Mouse (Mus musculus) lung, postnatal 25 days (tissue): Measurements from ENCODE around the gene Accs.

Source experiments
- DNase-seq: peaks from one replicate; pipeline ENCODE4 v3.0.0; 2022; ENCODE audit warnings: low spot score

Gene Accs

DNA sequence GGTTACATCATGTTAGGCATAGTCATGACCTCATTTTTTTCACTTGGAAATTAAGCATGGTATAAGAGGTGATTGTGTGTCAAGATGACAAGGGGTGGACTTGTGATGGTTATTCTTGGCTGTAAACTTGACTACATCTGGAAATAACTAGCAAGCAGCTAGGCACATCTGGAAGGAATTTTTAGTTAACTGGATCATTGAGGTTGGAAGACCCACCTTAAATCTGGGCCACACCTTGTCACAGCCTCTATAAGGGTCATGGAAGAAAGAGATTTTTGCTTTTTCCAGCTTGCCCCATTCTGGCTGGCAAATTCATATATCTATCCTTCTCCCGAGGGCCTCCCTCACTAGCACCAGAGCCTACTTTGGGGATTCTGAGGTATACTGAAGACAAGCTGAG lies 1.6 kb upstream of the Accs start:
- no peak for DNase-seq

DNA sequence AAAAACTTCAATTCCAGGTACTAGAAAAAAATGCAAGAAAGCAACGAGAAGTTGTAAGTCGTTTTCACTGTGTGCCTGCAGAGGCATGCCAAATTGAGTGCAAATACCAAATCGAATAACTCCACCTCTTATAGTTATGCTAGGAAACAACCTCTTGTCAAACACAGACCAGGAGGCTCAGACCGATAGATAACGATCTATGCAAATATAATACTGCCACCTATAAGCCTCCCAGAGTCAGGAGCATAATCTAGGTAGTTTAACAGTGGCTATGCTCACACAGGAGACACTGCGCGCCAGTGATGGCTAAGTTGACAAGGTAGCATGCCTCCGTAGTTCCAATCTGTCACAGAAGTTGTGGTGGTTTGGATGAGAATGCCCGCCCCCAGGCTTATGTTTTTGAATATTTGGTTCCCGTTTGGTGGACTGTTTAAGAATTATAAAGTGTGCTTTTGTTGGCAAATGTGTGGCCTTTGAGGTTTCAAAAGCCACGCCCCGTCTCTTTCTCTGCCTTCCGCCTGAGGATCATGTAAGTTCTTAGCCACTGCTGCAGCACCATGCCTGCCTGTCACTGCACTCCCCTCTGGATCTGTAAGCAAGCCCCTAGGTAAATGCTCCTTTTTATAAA lies 688 bp upstream of the Accs start:
- DNase-seq = no peak

DNA sequence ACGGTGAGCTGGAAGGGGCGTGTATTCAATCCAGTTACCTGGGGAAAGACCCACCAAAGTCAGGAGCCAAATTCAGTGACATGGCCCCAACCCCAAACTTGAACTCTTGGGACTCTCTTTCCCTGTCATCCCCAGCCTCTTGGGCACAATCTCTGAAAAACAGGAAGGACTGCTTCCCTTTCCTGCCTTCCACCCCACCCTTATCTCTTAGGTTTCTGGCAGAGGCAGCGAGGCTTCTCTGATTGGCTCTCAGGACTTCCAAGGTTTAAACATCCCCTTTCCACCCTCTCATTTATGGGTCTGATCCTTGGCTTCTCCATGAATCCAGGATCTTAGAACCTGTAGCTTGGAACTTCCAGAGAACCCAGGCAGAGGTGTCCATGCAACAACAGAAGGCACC lies 8.4 kb downstream of the Accs start:
- DNase-seq = no peak

DNA sequence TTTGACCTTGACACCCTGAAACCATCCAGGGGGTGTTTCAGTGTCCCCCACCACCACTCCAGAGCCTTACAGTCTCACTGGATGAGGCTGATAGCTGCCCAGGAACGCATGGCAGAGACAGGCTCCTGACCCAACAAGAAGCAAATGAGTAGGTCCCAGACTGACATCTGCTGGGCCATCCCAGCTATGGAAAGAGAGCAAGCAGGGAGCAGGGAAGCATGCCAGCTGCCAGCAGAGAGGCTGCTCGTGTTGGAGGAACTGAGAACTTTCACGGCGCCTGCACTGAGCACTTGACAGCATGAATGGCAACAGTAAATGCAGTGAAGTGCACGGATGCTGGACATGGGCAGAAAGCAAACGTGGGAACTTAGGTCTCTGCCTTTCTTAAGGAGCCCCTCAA lies 9.6 kb downstream of the Accs start:
- no peak for DNase-seq

DNA sequence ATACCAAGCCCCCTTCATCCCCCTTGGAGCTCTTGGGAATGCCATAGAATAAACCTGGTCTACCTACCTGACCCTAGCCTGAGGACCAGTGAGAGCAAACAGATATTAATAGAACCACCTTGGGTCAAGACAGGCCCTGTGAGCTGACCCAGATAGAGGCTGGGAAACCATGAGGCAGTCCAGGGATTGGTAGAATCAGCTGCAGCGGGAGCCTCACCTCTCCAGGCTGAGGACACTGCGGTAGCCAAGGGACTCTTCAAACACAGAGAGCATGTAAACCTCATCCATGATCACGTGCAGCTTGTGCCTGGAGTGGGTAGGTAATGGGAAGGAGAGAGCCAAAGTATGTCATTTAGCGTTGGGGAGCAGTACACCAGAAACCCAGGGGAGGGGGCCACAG lies 10.8 kb downstream of the Accs start:
- DNase-seq = no peak

DNA sequence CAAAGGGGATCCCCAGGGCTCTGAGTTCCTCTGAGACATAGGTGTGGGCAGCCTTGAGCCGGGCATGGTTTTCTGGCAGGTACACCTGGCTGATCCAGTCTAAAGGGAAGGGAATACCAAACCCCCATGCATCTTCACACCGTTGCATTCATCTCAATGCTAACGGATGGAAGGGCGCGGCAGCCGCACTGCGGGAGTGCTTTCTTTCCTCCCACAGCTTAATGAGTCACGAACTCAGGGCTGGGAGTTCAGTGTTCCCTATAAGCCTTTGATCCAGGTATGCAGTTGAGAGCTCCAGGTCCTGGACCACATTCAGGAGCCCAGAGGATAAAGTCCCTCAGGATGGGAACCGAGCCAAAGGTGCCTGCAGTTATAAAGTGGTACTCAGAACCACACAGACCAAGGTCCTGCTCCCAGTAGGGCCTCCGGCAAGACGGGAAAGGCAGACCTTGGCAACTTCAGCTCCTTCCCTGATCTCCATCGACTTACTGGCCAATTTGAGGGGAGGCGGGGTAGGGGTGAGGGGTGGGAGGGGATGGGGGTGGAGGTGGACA lies 13.4 kb downstream of the Accs start:
- no peak for DNase-seq

DNA sequence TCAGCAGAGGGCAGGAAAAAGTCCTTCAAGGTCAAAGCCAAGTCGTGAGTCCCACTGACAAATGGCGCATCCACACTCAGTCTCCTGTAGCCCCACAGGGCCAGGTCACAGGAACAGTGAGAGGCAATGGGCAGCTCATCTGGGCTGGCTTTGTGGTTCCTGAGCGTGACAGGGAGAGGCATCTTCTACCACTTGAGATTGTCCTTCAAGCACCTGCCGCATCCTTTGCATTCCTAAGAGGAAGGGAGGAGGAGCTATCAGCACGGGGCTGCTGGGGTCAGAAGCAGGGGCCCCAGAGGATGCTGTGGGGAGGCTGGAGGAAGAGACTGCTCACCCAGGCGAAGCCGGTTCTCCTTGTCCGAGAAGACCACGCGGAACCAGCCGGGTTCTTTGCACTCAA lies 14.1 kb downstream of the Accs start:
- DNase-seq = no peak

DNA sequence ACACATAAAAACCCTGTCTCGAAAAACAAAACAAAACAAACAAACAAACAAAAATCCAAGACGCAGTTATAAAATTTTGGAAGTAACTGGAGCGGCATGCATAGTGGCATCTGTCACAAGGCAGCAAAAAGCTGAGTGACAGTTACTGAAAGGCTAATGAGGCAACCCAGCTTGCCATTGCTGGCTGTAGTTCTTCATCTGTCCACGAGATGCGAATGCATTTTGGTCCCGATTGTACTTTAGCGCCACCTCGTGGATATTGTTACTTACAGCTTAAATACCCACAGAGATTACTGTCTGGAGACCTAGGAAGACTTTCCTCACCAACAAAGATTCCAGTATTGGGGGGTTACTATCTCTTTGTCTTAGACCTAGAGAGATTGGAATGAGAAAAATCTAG lies 26.2 kb downstream of the Accs start:
- DNase-seq = peak; percentile 88

DNA sequence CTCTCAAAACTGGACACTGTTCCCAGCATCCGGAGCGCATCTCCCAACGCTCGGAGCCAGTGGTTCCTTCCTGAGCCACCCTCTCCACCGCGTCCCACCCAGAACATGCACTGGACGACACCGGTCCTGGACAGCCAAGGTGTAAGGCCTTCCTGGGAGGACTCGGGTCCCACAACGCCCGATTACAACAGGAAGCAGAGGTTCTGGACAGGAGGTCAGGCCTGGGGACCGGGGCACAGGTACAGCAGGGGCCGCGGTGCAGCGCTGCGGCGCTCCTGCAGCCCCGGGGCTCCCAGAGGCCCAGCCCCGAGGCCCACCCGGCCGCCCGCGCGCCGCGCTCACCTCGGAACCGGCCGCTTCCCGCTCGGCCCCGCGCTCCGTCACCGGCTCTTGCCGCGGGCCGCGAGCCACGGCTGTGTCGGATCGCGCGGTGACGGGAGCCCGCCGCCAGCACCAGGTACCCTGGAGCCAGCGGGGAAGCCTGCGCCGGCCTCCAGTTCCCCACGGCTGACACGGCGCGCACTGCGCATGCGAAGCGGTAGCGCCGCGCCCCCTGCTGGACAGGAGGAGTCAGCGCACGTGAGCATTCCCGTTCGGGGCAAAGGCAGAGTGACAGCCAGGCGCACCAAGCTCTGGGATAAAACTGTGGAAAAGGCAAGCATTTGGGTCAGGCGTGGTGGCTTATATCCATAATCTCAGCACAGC lies 27.5 kb downstream of the Accs start, which contains the start of gene Ext2:
Gene Ext2, minus strand, starts transcription at position 524 of the 705 bp plus-strand sequence.
- peak; percentile 91 for DNase-seq

DNA sequence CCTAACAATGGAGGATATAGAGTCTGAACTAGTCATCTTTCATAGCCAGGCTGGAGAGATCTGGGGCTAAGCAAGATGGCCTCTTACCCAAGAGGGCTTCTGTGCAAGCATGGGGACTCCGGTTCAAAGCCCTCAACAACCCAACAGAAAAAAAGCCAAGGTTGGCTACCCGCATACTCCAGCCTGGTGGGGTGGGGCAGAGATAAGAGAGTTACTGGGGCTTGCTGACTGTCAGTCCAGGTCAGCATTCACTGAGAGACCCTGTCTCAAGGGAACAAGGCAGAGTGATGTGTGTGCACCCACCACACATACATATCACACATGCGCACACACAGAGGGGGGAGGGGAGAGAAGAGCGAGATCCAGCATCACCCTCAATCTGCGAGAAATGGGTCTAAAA lies 32.0 kb downstream of the Accs start:
- no peak for DNase-seq

DNA sequence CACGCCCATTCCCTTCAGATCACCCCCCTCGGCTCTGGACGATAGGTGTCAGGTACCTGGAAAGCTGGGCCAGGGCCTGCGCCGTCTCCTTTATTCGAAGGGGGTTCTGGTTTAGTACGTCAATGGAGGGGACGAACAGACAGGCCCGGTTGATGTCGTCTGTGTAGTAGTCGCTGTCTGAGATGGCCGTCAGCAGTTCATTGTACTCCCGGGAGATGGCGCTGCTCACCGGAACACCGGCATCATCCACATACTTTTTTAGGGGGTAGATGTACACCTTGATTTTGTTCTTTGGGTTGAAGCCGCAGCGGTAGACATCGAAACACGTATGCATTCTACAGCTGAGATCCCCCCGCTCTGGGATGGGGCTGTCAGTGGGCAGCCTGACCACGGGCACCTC lies 36.4 kb downstream of the Accs start:
- no peak for DNase-seq

DNA sequence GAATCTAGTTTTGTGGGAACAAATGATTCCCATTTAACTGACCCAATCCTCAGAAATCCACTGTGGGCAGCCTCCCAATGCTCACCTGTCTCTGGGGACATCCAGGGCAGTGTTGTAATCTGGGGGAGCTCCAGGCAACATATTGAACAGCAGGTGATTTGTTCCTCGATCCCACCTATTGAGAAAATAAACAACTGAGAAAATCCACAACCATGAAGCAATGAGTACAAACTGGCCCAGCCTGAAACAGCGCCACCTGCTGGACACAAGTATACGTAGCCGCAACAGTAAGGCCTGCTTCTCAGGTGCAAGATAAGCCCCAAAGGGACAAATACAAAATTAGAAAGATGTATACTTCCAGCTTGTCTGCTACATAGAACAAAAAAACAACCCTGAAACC lies 37.9 kb downstream of the Accs start:
- peak; percentile 43 for DNase-seq

DNA sequence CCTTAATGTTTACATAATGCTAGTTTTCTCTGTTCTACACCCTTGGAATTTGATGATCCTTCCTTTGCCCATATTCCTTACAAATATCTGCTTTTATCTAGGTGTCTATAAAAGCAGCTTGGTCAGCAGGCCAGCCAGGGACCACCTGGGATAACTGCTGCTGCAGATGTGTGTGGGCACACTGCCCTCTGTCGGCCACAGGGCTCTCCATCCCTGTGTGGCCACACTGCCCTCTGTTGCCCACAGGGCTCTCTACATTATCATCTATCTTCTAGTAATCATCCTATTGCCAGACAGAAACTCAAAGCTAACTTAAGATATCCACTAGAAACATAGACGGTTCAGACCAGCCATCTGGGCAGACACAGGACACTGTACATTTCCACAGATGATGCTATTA lies 39.8 kb downstream of the Accs start:
- peak; percentile 38 for DNase-seq

DNA sequence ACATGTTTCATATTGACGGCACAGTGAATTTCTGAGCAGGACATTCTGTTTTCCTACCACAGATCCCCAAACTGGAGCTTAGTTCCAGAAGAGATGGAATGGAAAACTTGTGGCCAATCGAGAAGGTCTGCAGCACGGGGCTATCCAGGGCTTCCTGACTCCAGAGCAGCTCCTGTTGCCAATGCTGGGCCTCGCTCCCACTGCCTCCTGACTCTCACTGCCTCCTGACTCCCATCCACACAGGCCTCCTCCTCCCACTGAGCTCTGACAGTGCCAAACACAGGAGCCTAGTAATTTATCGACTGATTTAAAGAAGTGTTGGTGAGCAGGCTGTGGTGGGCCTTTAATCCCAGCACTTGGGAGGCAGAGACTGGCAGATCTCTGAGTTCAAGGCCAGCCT lies 41.7 kb downstream of the Accs start:
- DNase-seq = no peak

DNA sequence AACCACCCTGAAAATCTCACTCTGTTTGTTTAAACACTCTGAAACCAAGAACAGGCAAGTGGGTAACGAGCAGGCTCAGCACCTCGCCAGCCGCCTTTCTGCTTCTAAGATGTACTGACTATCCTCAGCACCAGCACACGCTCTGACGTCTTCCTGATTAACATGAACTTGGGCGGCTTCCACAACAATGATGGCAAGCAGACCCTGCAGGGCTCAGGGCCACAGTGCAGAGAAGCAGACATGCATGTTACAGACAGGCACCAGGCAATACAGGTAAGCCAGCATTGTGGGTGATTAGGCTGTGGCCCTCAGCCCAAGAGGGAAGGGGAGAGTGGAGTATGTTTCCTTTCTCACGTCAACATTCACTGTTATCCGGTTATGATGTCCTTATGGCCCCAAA lies 42.3 kb downstream of the Accs start:
- DNase-seq = no peak

DNA sequence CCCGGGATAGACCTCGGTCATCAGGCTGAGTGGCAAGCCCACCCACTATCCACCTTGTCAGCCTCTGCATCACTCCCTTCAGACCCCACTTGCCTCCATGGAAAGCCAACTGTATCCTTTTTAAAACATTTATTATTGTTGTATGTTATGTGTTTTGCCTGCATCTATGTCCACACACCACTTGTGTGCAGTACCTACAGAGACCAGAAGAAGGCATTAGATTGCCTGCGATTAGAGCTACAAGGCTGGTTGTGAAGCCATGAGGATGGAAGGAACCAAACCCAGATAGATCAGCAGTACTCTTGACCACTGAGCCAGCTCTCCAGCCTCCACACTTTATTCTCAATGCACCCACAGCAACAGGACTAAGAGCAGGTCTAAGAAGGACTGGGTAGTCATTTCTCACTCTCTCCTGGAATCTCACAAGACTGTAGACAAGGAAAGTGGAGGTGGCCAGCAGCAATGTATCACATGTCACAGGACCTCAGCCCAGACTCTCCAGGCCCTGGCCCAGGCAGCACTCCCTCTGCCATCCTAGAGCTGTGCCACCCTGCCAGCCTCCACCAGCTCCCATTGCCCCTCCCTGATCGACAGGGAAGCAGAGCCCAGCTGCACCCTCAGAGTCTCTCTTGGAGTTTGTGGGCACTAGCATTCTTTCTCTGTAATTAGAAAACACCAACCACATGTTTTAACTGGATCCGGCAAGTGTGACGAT lies 43.1 kb downstream of the Accs start:
- DNase-seq = no peak

DNA sequence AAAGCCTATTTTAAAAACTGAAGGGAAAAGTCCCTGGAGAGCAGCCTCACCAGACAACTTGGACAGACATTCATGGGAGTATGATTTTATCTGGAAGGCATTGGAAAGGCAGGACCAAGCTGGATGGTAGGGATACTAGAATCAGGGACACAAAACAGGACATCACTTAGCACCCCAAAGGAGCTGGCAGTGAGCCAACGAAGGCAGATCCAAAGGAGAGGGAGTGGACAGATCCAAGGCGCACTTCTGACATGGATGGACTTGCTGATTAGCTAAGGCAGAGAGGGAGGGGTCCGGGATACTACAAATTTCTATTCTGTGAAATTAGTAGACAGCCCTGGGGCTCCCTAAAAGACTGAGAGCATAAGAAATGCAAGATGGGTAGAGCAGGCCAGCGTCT lies 44.2 kb downstream of the Accs start:
- DNase-seq = no peak

DNA sequence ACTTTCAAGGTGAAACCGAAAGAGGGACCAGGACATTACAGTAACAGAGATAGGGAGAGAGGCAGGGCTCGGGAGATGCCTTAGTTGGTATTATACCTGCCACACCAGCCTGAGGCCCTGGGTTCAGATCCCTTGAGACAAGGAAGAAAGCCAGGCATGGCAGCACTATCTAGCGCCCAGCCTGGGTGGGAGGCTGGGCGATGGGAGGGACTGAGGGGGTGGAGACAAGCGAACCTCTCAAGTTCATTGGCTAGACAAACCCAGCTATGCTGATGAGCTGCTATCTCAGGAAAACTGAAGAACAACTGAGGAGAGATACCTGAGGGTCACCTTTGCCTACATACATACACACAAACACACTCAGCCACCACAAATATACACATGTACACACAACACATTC lies 44.7 kb downstream of the Accs start:
- DNase-seq = no peak

DNA sequence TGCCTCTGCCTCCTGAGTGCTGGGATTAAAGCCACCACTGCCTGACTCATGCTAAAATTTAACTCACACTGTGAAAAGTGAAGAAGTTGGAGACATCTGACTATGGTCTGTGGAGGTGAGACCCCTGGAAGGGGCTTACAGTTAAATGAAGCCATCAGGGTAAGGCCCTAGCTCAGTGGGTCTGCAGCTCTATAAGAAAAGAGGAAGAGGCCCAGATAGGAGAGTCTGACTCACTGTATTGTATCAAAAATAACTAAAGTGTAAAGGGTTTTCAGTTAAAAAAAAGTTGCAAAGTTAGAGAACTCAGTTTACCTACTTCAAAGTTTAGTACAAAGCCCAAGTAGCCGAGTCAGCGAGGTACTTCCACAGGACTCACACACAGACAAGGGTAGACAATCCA lies 46.8 kb downstream of the Accs start:
- no peak for DNase-seq

DNA sequence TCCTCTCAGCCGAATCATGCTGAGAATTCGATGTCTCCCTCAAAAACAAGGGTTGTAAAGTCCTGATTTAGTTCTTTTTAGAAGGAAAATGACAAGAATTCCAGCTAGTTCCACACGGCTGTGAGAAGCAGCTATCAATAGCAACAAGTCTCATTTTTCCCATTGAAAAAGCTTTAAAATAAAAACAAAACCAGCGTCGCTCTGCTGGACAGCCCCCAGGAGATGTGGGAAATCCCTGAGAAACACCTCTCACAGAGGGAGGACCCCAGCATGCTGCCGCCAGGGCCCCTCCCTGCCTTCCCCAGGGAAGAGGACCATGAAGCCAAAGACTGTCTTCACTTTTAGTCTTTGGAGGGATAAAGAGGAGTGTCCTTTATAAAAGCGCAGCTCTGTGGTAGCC lies 48.6 kb downstream of the Accs start:
- DNase-seq = no peak

DNA sequence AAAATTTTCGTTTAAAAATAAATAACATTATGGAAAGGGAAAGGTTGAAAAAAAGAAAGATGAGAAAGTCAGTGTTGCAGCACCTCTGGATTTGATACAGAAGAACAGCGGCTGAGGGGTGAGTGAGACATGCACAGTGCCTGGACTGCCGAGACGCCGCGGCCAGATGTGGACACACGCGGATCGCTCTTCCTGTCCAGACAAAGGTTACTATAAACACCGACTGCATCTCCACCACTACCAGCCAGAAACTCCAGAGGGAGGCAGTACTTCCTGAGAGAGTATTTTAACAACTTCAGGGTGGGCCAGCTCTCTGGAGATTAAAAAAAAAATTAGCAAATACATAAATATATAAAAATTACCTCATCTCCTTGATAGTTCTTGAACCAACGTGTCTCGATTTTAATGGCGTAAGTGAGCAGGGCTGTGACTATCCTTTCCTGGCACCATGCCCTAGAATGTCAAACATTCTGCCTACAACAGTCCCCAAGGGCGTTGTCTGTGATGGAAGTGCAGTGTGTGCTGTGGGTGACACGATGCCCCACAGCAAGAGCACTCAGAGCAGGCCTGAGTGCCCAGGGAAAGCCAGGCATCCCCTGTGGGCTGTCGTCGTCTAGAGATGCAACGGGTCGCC lies 52.5 kb downstream of the Accs start:
- peak; percentile 51 for DNase-seq

DNA sequence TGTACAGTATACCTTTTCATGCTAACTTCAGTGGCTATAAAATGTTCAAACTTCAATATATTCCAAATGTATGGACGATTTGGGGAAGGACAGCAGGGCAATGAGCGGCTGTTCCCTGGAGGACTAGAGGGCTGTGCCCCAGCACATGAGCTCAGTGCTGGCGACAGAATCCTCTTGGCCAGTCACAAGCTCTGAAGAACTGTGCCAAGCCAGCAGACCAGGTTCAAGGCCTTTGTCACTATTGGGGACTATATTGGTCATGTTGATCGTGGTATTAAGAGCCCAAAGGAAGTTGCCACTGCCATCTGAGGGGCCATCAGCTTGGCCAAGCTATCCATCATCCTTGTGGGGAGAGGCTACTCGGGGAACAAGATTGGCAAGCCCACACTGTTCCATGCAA lies 55.4 kb downstream of the Accs start:
- no peak for DNase-seq
